Mouse (Mus musculus) lung, postnatal 14 days (tissue): ENCODE measurements around the gene Cep19.
"Not testable (repeated sequence)": the region's sequence is repeated elsewhere in the genome, so short reads cannot be mapped to it uniquely, and the experiment has no call there.

Experiments used
- DNase-seq: peaks from one replicate; pipeline ENCODE4 v3.0.0; 2021

Cep19 gene

DNA sequence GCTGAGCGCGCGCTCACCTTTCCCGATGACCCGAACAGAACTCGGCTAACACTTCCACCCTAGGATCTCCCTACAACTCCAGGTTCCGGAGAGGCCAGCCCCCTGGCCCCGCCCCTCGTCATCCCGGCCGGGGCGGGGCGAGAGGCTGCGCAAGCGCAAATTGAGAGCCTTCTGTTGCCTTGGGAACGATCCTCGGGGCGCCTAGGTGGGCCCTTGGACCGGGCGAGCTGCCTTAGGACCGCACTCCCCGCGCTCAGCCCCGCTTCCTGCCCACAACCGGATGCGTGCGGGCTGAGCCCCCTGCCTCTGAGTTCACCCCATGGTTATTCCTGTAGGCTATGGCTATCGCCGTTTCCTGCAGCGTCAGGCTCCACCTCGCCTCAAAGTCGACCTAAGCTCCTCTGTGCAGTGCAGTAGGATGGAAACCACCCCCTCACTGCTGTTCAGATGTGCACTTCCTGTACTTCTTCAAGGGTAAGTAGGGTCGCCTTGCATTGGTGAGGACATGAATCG lies at the start of gene Cep19, which contains the start of gene Pigx:
Cep19 (plus strand) TSS at position 163 of the 513 bp plus-strand sequence.
Pigx (minus strand) TSS at position 103 of the 513 bp plus-strand sequence.
- peak; percentile 88 for DNase-seq

- no peak for DNase-seq
These were observed 40.8 kb upstream of the Cep19 start for GRCm38 (mm10) chr16:32058817-32059216.

DNA sequence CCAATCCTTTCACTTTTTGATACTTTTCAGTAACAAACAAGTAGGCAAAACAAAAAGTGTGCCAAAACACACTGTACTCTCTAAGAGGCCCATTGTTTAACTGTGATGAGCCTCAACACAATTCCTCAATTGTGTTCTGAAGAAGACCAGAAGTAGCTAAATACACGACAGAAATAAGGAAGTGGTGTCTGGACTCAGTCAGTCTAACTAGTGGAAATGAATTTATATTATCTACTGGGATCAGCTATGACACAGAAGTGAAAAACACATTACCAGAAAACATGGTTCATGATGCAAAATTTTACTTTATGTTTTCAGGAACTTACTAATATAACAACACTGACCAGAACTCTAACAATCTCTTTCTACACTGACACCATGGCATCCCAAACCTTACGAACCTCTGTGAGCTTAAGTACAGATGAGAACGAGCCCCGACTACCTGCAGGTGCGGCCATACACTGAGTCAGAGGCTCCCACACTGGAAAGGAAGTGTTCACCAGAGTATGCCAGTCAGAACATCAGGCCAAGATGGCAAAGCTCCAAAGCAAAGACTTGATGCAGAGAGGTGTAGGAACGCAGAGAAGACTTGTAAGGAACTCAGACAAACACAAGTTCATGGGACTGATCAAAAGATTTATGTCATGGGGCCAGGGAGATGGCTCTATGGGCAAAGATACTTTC lies 39.6 kb upstream of the Cep19 start:
- DNase-seq = peak; percentile 22

DNA sequence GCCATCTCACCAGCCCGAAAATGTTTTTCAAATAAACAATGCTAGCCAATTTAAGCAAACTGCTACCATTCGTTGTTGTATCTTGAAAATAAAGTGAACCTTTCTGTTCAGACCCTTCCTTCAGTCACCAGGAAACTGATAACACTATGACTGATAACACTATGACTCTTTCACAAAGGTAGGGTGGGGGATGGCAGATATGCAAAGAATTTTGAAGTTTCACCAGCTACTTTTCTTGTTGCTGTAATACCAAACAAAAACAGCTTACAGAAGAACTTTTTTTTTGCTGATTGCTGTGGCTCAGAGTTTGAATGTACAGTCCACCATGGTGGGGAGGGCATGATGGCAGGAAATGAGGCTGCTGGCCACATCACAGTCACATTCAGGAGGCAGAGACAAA lies 37.4 kb upstream of the Cep19 start:
- DNase-seq = no peak

DNA sequence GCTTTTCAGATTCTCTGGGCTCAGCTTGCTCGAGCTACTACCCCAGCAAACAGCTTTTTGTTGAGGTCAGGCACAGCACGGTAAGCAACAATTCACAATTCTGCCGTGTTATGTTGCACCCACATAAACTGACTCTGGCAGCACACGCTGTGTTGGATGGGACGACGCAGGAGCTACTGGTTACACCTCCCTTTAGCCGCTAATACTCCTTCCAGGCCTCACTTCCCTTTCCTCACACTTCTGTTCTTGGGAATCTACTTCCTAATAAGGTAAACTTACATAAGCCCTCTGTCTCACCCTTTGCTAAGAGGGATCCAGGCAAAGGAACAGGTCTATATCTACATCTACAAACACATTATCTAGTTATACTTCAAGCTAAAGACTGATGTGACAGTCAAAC lies 35.7 kb upstream of the Cep19 start:
- no peak for DNase-seq

- no peak for DNase-seq
These were observed 32.7 kb upstream of the Cep19 start for GRCm38 (mm10) chr16:32066899-32067298.

DNA sequence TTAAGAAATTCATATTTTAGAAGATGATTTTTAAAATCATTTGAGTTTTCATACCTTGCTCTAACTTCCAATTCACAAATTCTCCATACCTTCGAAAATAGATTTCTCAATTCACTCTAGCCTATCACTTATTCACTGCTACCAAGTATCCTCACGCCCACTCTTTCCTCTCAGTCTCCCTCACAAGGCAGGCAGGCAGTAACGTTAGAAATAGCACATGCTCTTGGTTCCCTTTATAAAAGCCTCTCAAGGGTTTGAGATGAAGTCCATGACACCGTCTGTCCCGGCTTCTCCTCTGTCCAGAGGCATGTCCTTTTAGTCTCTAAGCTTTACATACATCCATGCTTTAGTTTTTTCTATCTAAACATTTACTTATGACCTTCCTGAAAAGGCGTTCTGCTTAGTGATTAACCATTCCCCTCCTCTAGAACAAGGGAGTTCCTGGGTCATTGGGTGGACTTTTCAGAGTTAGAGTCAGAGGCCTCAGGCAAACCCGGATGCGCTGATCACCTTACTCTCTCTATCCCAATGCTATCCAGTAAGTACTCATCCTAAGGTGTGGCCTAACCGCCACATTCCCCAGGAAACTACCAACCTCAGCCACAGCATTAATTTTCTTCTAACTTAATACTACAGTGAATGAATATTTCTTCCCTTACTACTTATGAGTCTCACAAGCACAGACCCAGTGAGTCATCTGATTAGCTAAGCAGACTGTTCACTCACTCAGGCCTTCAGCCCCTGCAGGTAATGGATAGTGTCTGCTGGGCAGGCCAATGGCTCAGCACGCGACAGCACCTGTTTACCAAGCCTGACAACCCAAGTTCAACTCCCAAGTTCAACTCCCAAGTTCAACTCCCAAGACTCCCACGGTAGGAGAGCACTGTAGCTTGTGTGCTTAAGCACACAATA lies 31.0 kb upstream of the Cep19 start:
- no peak for DNase-seq

DNA sequence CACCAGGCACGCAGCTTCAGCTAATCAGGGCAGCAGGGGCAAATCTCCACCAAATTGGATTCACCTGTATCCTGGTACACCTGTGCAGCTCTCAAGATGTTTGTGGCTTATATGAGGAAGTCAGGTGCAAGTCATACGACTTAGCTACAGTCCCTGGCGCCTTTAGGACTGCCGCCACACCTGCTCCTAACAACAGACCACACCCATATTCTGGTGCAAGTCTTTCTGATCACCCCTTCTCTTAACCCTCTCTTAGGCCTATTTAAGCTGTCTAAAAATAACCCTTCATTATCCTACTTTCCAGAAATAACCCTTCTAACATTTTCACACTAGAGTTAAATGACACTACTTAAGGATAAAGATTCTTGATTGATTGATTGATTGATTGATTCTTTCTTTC lies 29.5 kb upstream of the Cep19 start:
- not testable (repeated sequence) for DNase-seq

- DNase-seq = no peak
These were observed 23.8 kb upstream of the Cep19 start for GRCm38 (mm10) chr16:32075762-32076161.

DNA sequence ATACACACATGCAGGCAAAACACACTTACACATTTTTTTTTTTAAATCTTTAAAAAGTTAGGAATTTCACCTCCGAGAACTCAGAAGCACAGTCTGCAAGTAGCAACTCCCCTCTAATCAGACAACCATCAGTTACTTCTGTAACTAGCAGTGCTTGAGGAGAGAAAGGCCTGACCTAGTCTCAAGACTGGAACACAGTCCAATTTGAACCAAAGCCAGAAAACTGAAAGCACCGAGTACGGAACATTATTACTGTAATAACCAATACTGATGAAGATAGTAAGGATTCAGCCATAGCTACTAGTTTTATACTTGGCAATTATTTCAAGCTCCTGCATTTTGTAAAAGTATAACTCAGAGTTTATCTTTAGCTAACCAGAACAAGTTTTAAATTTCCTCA lies 23.2 kb upstream of the Cep19 start:
- no peak for DNase-seq

DNA sequence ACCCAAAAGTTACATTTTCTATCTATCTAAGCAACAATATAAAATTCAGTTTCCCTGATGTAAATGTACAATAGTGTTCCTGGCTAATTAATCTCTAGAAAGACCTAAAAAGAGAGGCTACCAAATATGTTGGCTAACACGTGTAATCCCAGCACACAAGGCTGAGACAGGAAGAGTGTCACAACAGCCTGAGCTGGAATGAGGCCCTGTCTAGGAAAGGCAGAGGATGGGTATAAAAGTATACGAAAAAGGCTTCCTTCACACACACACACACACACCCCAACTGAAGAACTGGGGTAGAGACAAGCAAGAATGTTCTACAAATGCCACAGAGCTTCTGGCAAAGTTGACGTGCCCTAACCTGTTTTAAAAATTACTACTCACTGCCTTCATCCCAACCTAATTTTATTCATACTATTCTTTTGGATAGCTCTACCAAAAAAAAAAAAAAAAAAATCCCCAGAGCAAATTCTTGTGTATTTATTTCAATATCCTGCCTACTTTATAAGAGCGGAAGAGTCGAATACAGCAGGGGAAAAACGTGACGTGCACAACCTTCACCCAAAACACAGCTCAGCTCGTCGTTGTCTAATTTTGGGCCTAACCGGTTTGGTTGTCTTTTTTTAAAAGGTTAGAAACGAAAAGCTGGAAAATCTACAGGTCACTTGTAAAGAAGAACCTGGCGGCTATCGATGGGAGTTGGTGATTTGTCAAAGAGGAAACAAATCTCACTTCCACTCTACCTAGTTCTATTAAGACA lies 21.8 kb upstream of the Cep19 start:
- no peak for DNase-seq

GRCm38 (mm10) chr16:32078408-32078990 lies 21.1 kb upstream of the Cep19 start:
- peak; percentile 48 for DNase-seq

DNA sequence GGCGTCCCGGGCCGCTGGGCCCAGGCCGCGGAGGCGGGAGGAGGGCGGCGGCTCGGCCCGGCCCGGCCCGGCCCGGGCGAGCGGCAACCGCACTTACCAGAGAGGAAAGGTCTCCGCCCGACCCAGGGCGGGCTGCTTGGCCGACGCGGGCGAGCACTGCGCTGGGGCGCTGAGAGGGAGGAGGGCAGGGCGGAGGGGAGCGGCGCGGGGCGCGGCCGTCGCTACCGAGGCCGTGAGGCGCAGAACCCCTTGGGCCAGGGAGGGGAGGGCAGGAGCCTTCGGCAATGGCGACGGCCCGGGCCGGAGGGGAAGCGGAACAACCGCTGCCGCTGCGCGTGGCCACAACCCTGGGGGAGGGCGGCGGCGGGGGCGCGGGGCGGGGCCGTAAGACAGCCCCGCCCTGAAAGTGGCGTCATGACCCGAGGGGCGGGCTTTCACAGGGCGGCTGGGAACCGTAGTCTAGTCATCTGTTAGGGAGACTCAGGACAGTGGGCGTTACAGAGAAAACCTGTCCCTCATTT lies 20.5 kb upstream of the Cep19 start, which contains the start of gene Pak2:
Pak2 (minus strand) TSS at position 352 of the 521 bp plus-strand sequence.
- peak; percentile 88 for DNase-seq

GRCm38 (mm10) chr16:32087629-32088443 lies 11.8 kb upstream of the Cep19 start:
- DNase-seq = peak; percentile 37

DNA sequence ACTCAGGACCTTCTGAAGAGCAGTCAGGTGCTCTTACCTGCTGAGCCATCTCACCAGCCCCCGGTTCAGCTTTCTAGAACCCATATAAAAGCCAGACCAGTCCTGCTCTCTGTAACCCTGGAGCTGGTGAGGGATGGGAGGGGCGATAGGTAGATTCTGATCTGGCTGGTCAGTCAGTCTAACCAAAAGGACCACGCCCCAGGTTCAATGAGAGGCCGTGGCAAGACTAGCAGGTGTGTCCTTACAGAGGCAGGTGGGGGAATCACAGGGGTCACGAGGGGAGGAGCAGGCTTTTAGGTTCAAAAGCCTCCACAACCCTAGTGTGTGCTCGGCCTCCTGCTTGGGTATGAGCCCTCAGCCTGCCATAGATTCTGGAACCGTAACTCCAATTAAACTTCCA lies 8.1 kb upstream of the Cep19 start:
- no peak for DNase-seq

GRCm38 (mm10) chr16:32097757-32098156 lies 1.8 kb upstream of the Cep19 start:
- not testable (repeated sequence) for DNase-seq

- no peak for DNase-seq
These were observed 533 bp upstream of the Cep19 start for GRCm38 (mm10) chr16:32098897-32099637.

DNA sequence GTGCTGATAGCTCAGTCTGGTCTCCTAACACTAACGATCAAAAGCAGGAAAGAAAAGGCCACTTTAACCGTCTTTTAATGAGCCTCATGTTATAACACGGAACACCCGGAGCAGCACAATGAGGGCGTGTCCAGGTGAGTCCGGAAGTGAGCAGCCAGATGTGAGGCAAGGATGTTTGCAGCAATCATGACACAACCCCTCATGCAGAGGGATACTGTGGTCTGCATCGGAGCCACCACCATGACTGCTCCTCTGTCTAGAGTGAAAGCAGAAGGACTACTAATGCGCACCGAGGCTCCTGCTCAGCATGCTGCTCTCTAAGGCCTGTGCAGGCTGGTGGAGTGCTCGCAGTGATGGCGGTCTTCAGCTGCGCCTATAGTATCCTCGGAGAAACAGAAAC lies 2.7 kb downstream of the Cep19 start:
- no peak for DNase-seq

- no peak for DNase-seq
These were observed 6.1 kb downstream of the Cep19 start for GRCm38 (mm10) chr16:32105698-32106097.

DNA sequence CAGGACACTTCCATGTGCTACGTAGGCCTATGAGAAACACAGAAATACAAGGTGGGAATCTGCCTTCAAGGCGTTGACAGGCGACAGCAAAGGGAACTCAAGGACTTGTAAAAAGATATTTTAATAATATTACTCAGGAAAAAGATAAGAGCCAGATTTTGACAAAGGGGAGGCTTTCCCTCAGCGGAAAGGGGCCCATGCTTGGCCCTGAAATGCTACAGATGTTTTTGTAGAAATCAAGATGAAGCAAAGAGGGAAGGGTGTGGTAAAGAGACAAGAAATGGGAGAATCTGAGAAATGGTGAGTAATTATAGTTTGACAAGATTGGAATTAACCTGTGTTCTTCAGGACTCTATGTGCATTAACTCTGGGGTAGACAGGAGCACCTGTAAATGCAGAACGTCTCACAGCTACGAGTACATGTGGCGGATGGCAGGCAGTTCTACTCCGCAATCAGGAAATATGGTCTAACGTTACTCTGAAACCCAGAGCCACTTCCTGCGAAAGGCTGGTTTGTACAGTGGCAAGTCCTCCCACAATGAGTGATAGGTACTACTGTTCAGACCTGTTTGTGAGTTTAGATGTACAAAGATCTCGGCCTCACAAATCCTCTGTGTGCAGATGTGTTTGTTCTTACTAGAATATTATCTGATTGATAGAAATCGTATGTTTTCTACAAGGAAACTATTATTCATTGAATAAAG lies 7.9 kb downstream of the Cep19 start:
- no peak for DNase-seq
